Mouse (Mus musculus): Measurements from ENCODE around the gene Exoc6.

- no peak for TF ChIP-seq MEF2A (IDR thresholded peaks at IDR 0.05; ENCODE audit: extremely low read depth, insufficient replicate concordance, low read depth, low read length, poor library complexity, severe bottlenecking)
- TF ChIP-seq SIN3A (IDR thresholded peaks at IDR 0.05; ENCODE audit: low read length), result no peak
- TF ChIP-seq POLR2A (IDR thresholded peaks at IDR 0.05; ENCODE audit: control insufficient read depth in 1 of 2, insufficient read depth in 1 of 2, low read depth in 1 of 2, low read length in 2 of 2, poor library complexity in 1 of 2), result no peak
- no peak for TF ChIP-seq CTCF (IDR thresholded peaks at IDR 0.05 in 2 of 3, conservative IDR thresholded peaks at IDR 0.05 in 1 of 3; ENCODE audit: control insufficient read depth in 1 of 3, insufficient read depth in 1 of 3, low read depth in 2 of 3, low read length in 3 of 3, poor library complexity in 1 of 3, severe bottlenecking in 1 of 3)
- TF ChIP-seq SMC3 (IDR thresholded peaks at IDR 0.05; ENCODE audit: low read depth, low read length), result no peak
- no peak for TF ChIP-seq ZKSCAN1 (IDR thresholded peaks at IDR 0.05; ENCODE audit: low read depth, low read length)
- TF ChIP-seq CHD1 (IDR thresholded peaks at IDR 0.05; ENCODE audit: low read depth, low read length), result no peak
- no peak for TF ChIP-seq USF1 (IDR thresholded peaks at IDR 0.05; ENCODE audit: low read depth, low read length)
- TF ChIP-seq EP300 (IDR thresholded peaks at IDR 0.05; ENCODE audit: low read depth in 1 of 2, low read length in 2 of 2), result peak; percentile 49 to 60; a peak in 2 of 4 replicates
- no peak for TF ChIP-seq MAZ (IDR thresholded peaks at IDR 0.05; ENCODE audit: low read depth, low read length)
- TF ChIP-seq TCF12 (IDR thresholded peaks at IDR 0.05; ENCODE audit: low read depth, low read length), result no peak
Measured at GRCm38 (mm10) chr19:37719166-37719565, 168.9 kb downstream of the Exoc6 start.
